Mouse (Mus musculus) stomach, postnatal 0 days (tissue): ENCODE results near the gene Ccr1.

Experiments
- CTCF ChIP-seq: IDR thresholded peaks from 2 replicates; pipeline ENCODE4 v1.5.1; 2016; ENCODE audit warnings: antibody characterized with exemption, low read depth, mild to moderate bottlenecking, moderate library complexity
- EP300 ChIP-seq: optimal IDR thresholded peaks from 2 replicates; pipeline ENCODE3; 2016; ENCODE audit warnings: antibody characterized with exemption

DNA sequence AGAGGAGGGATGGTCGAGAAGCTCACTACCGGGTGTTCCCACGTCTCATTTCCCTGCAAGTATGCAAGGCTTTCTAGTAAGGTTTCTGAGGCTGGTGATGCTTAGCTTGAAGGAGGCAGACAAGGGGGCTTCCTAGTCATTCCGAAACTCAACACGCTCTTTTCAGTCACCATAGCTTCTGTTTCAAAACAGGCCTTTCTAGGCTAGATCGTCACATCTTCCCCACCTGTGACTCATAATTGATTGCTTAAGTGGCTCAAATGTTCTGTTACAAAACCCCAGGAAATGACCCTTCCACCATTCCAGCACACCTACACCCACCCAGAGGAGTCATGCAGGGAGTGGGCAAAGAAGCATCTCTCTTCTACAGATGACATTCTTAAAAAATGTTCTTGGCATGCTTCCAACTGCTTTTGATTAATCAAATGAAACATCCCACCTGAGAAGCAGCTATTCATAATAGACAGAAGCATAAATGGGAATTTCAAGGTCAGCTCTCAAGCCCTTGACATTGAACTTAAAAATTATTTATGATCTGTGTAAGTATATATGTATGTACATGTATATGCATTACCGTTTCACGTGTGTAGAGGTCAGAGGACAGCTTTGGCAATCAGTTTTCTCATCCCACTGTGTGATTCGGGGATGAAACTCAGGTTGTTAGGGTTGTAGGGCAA is 31.8 kb downstream of the Ccr1 start:
- TF ChIP-seq CTCF = no peak
- no peak for TF ChIP-seq EP300
